Mouse (Mus musculus): ENCODE measurements at regions not wholly inside any gene's neighbourhood (a gene's known extent, or its start where the extent isn't known, plus 50 kb on each side); places are given as distances from the start of the nearest gene placed in this dataset.

DNA sequence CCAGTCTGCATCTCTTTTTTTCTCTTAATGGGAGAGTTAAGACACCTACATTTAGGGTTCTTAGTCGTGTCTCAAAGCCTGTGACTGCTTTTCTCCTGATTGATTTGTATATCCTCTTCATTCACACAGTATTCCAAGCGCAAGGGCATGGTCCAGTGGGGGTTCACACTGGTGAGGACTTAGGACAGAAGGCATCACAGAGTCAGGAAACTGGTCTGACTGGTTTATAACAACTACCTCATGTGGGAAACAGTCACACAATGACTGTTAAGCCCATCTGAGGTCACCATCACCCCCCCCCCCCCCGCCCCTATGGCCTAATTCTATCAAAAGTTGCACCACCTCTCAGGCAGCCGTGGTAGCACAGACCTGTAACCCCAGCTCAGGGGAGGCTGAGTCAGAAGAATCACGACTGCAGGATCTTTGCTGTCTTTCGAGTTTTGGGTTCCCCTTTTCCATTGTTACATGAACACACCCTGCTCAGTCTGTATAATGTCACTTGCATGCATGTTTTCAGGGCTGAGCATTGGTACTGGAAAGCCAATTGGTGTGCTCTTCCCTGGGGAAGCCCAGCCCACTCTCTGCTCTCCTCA is 155.2 kb downstream of the Zfp706 start:
- DNase-seq = no peak

DNA sequence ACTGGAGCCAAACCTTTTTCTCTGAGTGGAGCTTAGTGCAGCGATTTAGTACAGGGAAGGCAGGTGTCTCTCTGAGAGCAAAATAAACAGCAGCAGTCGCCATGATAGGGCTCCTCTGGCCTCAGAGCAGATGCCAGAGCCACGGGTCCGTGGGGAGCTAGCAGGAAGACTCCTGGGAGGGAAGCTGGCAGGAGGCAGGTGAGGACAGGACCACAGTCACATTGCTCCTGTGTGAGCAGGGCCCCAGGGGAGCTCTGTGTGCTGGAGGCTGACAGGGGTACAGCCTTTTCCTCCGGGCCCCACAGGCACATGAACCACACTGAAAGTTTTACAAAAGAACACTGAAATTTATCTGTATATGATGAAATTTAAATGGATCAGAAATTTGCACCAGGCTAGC is 159.3 kb downstream of the Zfp706 start:
- DNase-seq = no peak

DNA sequence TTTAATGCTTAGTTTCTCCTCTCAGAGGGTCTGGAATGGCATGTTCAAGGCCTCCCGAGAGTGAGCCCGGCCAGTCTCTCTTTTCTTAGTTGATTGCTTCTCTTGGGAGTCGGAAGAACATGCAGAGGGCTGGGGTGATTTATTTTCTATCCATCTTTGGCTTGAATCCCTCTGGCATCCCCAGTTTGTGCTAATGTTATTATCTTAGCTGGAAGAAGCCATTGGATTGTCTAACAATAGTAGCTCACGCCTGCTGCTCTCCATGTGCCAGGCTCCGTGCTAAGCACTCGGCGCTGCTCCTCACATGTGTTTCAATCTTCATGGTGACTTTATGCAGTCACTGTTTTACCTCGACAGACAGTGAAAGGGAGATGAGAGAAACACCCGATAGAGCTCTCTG is 160.8 kb downstream of the Zfp706 start:
- no peak for DNase-seq
